Comparison of ENCODE assay signal across 8 mouse cellular contexts in the genomic region with DNA sequence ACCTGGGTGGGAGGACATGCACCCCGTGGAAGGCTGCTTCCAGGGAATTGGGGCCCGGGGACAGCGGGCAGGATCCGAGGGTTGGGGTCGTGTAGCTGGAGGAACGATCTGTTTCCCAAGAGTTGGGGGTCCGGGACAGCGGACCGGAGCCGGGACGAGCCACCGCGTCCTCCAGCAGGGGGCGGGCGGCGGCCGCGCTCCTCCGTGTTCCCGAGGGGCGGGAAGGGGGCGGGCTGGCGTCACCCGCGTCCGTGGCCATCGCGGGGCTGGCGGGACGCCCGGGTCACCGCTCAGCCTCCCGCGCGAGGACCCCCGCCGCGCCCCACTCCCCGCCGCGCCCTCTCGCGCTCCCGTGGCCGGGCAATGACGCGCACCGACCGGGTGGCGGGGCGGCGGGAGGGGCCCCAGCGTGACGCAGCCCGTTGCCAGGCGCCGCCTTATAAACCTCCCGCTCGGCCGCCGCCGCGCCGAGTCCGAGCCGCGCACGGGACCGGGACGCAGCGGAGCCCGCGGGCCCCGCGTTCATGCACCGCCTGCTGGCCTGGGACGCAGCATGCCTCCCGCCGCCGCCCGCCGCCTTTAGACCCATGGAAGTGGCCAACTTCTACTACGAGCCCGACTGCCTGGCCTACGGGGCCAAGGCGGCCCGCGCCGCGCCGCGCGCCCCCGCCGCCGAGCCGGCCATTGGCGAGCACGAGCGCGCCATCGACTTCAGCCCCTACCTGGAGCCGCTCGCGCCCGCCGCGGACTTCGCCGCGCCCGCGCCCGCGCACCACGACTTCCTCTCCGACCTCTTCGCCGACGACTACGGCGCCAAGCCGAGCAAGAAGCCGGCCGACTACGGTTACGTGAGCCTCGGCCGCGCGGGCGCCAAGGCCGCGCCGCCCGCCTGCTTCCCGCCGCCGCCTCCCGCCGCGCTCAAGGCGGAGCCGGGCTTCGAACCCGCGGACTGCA. TPM values are rescaled to one million over a fixed set of nuclear protein-coding genes. Genes with fewer than 3 reads are reported as not detected.
DNase-seq lines count a peak whose midpoint lies in the region; ATAC-seq and TF ChIP-seq lines count a peak whose summit lies in the region.

Gene Cebpb (plus strand): TSS at position 418 of the 954 bp plus-strand sequence.

- H3K4me2 ChIP-seq in forebrain, embryonic 16.5 days (ENCODE audit: low read length) = peak within 1 kb of the TSS; percentile 87
- peak within 1 kb of the TSS; percentile 92 for H3K4me2 ChIP-seq in lung, embryonic 14.5 days
- H3K4me2 ChIP-seq in neural tube, embryonic 15.5 days = peak within 1 kb of the TSS; percentile 95

- no peak for TF ChIP-seq POLR2A in cerebellum, adult 2 months (IDR thresholded peaks at IDR 0.05; ENCODE audit: borderline replicate concordance, insufficient read depth, low read length)

- WGBS in cerebellum, adult 2 months = under 1% methylated on average over 144 of the region's 147 CpGs
- WGBS in forebrain, embryonic 16.5 days = under 1% methylated on average over 99 of the region's 147 CpGs
- WGBS in lung, embryonic 14.5 days = under 1% methylated on average over 120 of the region's 147 CpGs
- WGBS in neural tube, embryonic 15.5 days = under 1% methylated on average over 129 of the region's 147 CpGs

- peak within 1 kb of the TSS; percentile 39 for H3K4me3 ChIP-seq in cerebellum, adult 2 months (replicated peaks; ENCODE audit: insufficient read depth, low read depth, low read length)
- H3K4me3 ChIP-seq in forebrain, embryonic 16.5 days (replicated peaks; ENCODE audit: low read length) = peak within 1 kb of the TSS; percentile 72
- H3K4me3 ChIP-seq in layer of hippocampus, adult 2 months = peak within 1 kb of the TSS; percentile 77
- peak within 1 kb of the TSS; percentile 80 for H3K4me3 ChIP-seq in lung, embryonic 14.5 days (ENCODE audit: low read depth, low read length)
- H3K4me3 ChIP-seq in neural tube, embryonic 15.5 days (replicated peaks) = peak within 1 kb of the TSS; percentile 71

- H3K4me1 ChIP-seq in cerebellum, adult 2 months (ENCODE audit: control insufficient read depth, insufficient read depth, low read length) = no peaks in the 10 kb centered on the region
- H3K4me1 ChIP-seq in forebrain, embryonic 16.5 days (replicated peaks; ENCODE audit: control insufficient read depth, insufficient read depth, low read length) = peaks cover 9% of the 10 kb centered on the region
- no peaks in the 10 kb centered on the region for H3K4me1 ChIP-seq in lung, embryonic 14.5 days (ENCODE audit: insufficient read depth)
- peaks cover 25% of the 10 kb centered on the region for H3K4me1 ChIP-seq in neural tube, embryonic 15.5 days

- H3K27ac ChIP-seq in cerebellum, adult 2 months (ENCODE audit: insufficient read depth, low read length) = peak within 1 kb of the TSS; percentile 37; the same call in 1 of the 2 replicates
- H3K27ac ChIP-seq in forebrain, embryonic 16.5 days (ENCODE audit: low read length) = no peak within 1 kb of the TSS
- peak within 1 kb of the TSS; percentile 95 for H3K27ac ChIP-seq in layer of hippocampus, adult 2 months
- peak within 1 kb of the TSS; percentile 94 for H3K27ac ChIP-seq in lung, embryonic 14.5 days (ENCODE audit: low read depth)
- peak within 1 kb of the TSS; percentile 63; the same call in 1 of the 2 replicates for H3K27ac ChIP-seq in neural tube, embryonic 15.5 days (replicated peaks)

- H3K36me3 ChIP-seq in forebrain, embryonic 16.5 days (ENCODE audit: control insufficient read depth, insufficient read depth) = no peaks in the 10 kb centered on the region
- H3K36me3 ChIP-seq in lung, embryonic 14.5 days (ENCODE audit: insufficient read depth) = peaks cover 21% of the 10 kb centered on the region
- H3K36me3 ChIP-seq in neural tube, embryonic 15.5 days = no peaks in the 10 kb centered on the region

- intact Hi-C loops in heart, postnatal 36 days (cut with DNase I) = loop anchor here (2.0 to 10.0 kb wide), 3 partner anchors 90 to 386 kb away; no protein-coding TSS in a partner anchor

- ATAC-seq in forebrain, embryonic 16.5 days = peak; percentile 71
- ATAC-seq in lung, embryonic 14.5 days (ENCODE audit: insufficient read depth) = peak; percentile 75
- ATAC-seq in neural tube, embryonic 15.5 days (ENCODE audit: low FRiP score) = peak; percentile 59

- no peaks in the 10 kb centered on the region for H3K27me3 ChIP-seq in cerebellum, adult 2 months (ENCODE audit: control insufficient read depth, insufficient read depth, low read length)
- peaks cover 27% of the 10 kb centered on the region for H3K27me3 ChIP-seq in forebrain, embryonic 16.5 days (replicated peaks; ENCODE audit: control insufficient read depth, insufficient read depth, low read length)
- H3K27me3 ChIP-seq in lung, embryonic 14.5 days (ENCODE audit: insufficient read depth, low read length) = no peaks in the 10 kb centered on the region; the same call in 1 of the 2 replicates
- peaks cover 64% of the 10 kb centered on the region for H3K27me3 ChIP-seq in neural tube, embryonic 15.5 days (replicated peaks)

- no peaks in the 10 kb centered on the region for H3K9me3 ChIP-seq in forebrain, embryonic 16.5 days (ENCODE audit: control insufficient read depth, low read length)
- no peaks in the 10 kb centered on the region for H3K9me3 ChIP-seq in lung, embryonic 14.5 days (ENCODE audit: low read depth, low read length)
- no peaks in the 10 kb centered on the region for H3K9me3 ChIP-seq in neural tube, embryonic 15.5 days (replicated peaks)

- H3K9ac ChIP-seq in forebrain, embryonic 16.5 days (replicated peaks; ENCODE audit: low read depth, low read length) = peak within 1 kb of the TSS; percentile 61
- H3K9ac ChIP-seq in lung, embryonic 14.5 days = peak within 1 kb of the TSS; percentile 83
- H3K9ac ChIP-seq in neural tube, embryonic 15.5 days (replicated peaks) = peak within 1 kb of the TSS; percentile 60

- TF ChIP-seq CTCF in cerebellum, adult 2 months (IDR thresholded peaks at IDR 0.05; ENCODE audit: borderline replicate concordance, insufficient read depth, low read depth, low read length) = peak; percentile 28; the same call in 1 of the 2 replicates
- peak; percentile 75 for TF ChIP-seq CTCF in layer of hippocampus, adult 2 months (conservative IDR thresholded peaks at IDR 0.05)
- TF ChIP-seq CTCF in lung, embryonic 14.5 days (IDR thresholded peaks at IDR 0.05; ENCODE audit: low read depth) = peak; percentile 40

- peak; percentile 36 for DNase-seq in ES-CJ7 (ENCODE audit: low read depth, low spot score)
- peak; percentile 64 to 76 for DNase-seq in cerebellum, adult 2 months
- peak; percentile 92 to 97 for DNase-seq in heart, postnatal 36 days
- DNase-seq in layer of hippocampus, adult 2 months (ENCODE audit: low spot score in 2 of 2) = peak; percentile 52 to 74
- peak; percentile 91 for DNase-seq in lung, embryonic 14.5 days
- peak; percentile 59 for DNase-seq in testis, postnatal 14 days (ENCODE audit: low spot score)

RNA-seq across cellular contexts. Expression of gene Cebpb, which starts in this region (rescaled TPM):
- polyA plus RNA-seq in cerebellum, adult 2 months (2012; rRNA removed) = 8.2 and 8.7 TPM in 2 replicates
- 0.32 and 0.56 TPM in 2 replicates for polyA plus RNA-seq in forebrain, embryonic 16.5 days (2015; fragmentation: Nextera tagmentation; extraction: Ambion mirVana)
- 100 to 1,000 TPM in 1 of 2 experiments, 10 to 100 TPM in 1; 93.7 to 108 TPM for total RNA-seq in heart, postnatal 36 days (2021)
- total RNA-seq in layer of hippocampus, adult 2 months (2021) = 10 to 100 TPM; 25.8 to 32.0 TPM
- polyA plus RNA-seq in lung, embryonic 14.5 days (2014; fragmentation: Nextera tagmentation; extraction: Ambion mirVana) = 73.4 and 77.4 TPM in 2 replicates
- 2.5 and 3.4 TPM in 2 replicates for polyA plus RNA-seq in neural tube, embryonic 15.5 days (2015; fragmentation: Nextera tagmentation; extraction: Ambion mirVana)

Comparison
In these comparisons a context has a peak if more than half of its experiments do, and no peak if none do; other contexts are left out.
1. Peak in ATAC-seq, H3K4me3 ChIP-seq, H3K9ac ChIP-seq and H3K4me2 ChIP-seq in forebrain, embryonic 16.5 days; RNA of the gene not detected or under 1 TPM.
2. DNase-seq: peak in every context shown above with its lines; median percentile 94 in heart, postnatal 36 days; 91 in lung, embryonic 14.5 days; 70 in cerebellum, adult 2 months; 63 in layer of hippocampus, adult 2 months; 59 in testis, postnatal 14 days; 36 in ES-CJ7.